Mouse (Mus musculus) embryonic facial prominence, embryonic 15.5 days (tissue): ENCODE data around the gene Il25. TPM values are rescaled to one million over a fixed set of nuclear protein-coding genes. Genes with fewer than 3 reads are reported as not detected.
"Not testable (repeated sequence)": the region's sequence is repeated elsewhere in the genome, so short reads cannot be mapped to it uniquely, and the experiment has no call there.

ENCODE experiments used
- ATAC-seq: fragments of 200-750 bp; cut with Nextera tagmentation; 2 replicates; pipeline ENCODE4 v1.8.0; 2017; ENCODE audit warnings: low read depth, moderate TSS enrichment; ENCODE audit not compliant: insufficient number of reproducible peaks, low FRiP score, low TSS enrichment
- H3K27ac ChIP-seq: fragments of 300-500 bp; sonication (generic); replicated peaks from 2 replicates; pipeline ENCODE4 v1.5.1; 2015; ENCODE audit warnings: mild to moderate bottlenecking, inconsistent platforms
- H3K27me3 ChIP-seq: fragments of 300-500 bp; sonication (generic); 2 replicates; pipeline ENCODE4 v1.6.1; 2015; ENCODE audit warnings: inconsistent platforms
- H3K36me3 ChIP-seq: fragments of 300-500 bp; sonication (generic); 2 replicates; pipeline ENCODE4 v1.6.1; 2015; ENCODE audit warnings: mild to moderate bottlenecking, inconsistent platforms
- H3K4me1 ChIP-seq: fragments of 300-500 bp; sonication (generic); 2 replicates; pipeline ENCODE4 v1.6.1; 2015; ENCODE audit warnings: inconsistent platforms
- H3K4me2 ChIP-seq: fragments of 300-500 bp; sonication (generic); replicated peaks from 2 replicates; pipeline ENCODE4 v1.6.1; 2015; ENCODE audit warnings: mild to moderate bottlenecking, inconsistent platforms
- H3K4me3 ChIP-seq: fragments of 300-500 bp; sonication (generic); replicated peaks from 2 replicates; pipeline ENCODE4 v1.5.1; 2015; ENCODE audit warnings: mild to moderate bottlenecking, inconsistent platforms
- H3K9ac ChIP-seq: fragments of 300-500 bp; sonication (generic); 2 replicates; pipeline ENCODE4 v1.6.1; 2015; ENCODE audit warnings: inconsistent platforms
- H3K9me3 ChIP-seq: fragments of 300-500 bp; sonication (generic); replicated peaks from 2 replicates; pipeline ENCODE4 v1.6.1; 2016; ENCODE audit warnings: inconsistent platforms
- WGBS: fragments of 180-500 bp; shearing (Covaris S2); methylation state at CpG from one replicate; pipeline ENCODE4 v1.1.7; 2015; 5-methylcytosine and 5-hydroxymethylcytosine counted together
- polyA plus RNA-seq: library from polyadenylated mRNA; unstranded; fragments of >200 nt; fragmentation: Nextera tagmentation; extraction: Ambion mirVana; gene quantifications from 2 replicates; pipeline ENCODE4 v1.2.1, GENCODE M21; 2015

Gene Il25
- polyA plus RNA-seq, 1 experiment from 2014 or later, result 0.47 TPM

DNA sequence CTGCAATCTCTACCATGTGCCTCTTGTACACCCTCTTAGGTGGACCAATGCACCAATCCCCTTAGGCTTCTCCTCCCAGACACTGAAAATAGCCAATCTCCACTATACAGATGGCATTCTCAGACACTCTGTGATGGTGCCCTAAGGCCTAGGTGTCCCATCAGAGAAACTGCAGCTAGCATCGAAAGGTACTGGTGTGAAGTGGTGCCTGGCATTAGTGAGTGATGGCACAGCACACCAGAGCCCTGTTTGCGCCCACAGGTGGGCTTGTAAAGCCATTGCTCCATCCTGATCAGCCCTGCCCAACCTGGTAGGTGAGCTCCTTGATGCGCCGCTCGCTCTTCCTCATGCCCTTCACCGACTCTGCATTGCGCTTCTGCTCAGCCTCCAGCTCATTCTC lies 11.5 kb downstream of the Il25 start:
- H3K9ac ChIP-seq, result no peak overlapping the region
- H3K36me3 ChIP-seq, result no peaks in the 10 kb centered on the region
- 0 out of 2 replicates have a peak, but pooled peaks cover 3% of the 10 kb centered on the region for H3K4me1 ChIP-seq
- no peak overlapping the region for H3K27ac ChIP-seq
- no peak overlapping the region for H3K4me3 ChIP-seq
- 95% methylated on average over 7 of the region's 7 CpGs for WGBS
- no peak overlapping the region for H3K4me2 ChIP-seq
- H3K27me3 ChIP-seq, result no peaks in the 10 kb centered on the region
- H3K9me3 ChIP-seq, result no peaks in the 10 kb centered on the region
- ATAC-seq, result no peak

DNA sequence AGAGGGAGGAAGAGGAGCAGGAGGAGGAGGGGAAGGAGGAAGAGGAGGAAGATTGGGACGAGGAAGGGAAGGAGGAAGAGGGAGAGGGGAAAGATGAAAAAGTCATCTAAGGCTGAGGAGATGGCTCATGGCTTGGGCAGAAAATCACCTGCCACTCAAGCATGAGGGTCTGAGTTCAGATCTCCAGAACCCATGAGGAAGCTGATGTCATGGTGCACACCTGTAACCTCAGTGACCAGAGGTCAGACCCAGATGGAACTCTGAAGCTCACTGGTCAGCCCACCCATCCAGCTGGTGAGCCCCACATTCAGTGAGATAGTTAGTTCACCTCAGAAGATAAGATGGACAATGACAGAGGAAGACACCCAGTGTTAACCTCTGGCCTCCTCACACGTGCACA lies 12.4 kb downstream of the Il25 start:
- Histone ChIP-seq H3K4me1 (0 out of 2 replicates have a peak, but pooled peaks cover 3% of the 10 kb centered on the region), H3K36me3 (no peaks in the 10 kb centered on the region), H3K9ac (no peak overlapping the region), H3K9me3 (no peaks in the 10 kb centered on the region), H3K27ac (no peak overlapping the region), H3K27me3 (no peaks in the 10 kb centered on the region), H3K4me3 (no peak overlapping the region), H3K4me2 (no peak overlapping the region)
- ATAC-seq, result no peak
- 79% methylated on average over 2 of the region's 2 CpGs for WGBS

DNA sequence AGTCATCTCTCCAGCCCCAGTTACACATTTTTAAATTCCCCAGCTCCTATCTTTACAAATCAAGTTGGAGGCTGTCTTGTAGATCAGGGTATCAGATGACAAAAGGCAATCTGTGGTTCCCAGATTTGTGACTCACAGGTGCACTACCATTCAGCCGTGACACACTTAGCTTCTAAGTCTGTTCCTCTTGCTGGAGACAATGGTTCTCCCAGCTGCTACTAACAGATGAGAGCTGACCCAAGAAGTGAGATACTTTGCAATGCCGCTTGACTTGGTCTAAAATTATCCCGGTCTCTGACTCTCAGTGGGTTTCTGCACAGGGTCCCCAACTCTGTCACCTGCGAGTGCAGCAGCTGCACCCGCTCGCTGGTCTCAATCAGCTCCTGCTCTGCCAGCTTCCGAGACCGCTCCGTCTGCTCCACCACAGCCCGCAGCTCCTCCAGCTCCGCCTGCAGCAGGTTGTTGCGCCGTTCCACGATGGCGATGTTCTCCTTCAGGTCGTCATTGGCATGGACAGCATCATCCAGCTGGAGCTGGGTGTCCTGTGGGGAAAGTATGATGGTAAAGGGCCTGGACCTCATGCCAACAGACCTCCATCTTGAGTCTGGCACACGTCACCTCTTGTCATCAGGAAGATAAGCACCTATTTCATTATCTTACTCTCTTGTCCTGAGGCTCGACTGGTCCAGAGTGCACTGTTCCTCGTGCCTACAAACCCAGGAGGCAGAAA lies 13.6 kb downstream of the Il25 start:
- Histone ChIP-seq H3K9me3 (no peaks in the 10 kb centered on the region), H3K9ac (no peak overlapping the region), H3K27me3 (no peaks in the 10 kb centered on the region), H3K36me3 (no peaks in the 10 kb centered on the region), H3K27ac (no peak overlapping the region), H3K4me2 (no peak overlapping the region), H3K4me1 (0 out of 2 replicates have a peak, but pooled peaks cover 3% of the 10 kb centered on the region), H3K4me3 (no peak overlapping the region)
- 79% methylated on average over 19 of the region's 19 CpGs for WGBS
- peak; percentile 6; the same call in 1 of the 2 replicates for ATAC-seq

DNA sequence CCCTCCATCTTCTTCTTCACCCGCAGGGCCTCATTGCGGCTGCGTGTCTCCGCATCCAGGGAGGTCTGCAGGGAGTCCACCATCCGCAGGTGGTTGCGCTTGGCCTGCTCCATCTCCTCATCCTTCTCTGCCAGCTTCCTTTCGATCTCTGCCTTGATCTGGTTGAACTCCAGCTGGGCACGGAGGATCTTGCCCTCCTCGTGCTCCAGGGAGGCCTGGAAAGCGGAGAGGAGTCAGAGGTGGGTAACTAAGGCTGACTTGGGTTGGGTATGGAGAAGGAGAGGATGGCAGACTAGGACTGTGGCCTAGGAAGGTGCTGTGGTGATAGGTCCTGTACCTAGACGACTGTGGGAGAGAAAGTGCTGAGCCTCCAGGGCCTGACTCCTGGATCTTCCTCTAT lies 14.5 kb downstream of the Il25 start:
- not testable (repeated sequence) for H3K4me1 ChIP-seq, ATAC-seq, H3K9me3 ChIP-seq, H3K27me3 ChIP-seq, H3K9ac ChIP-seq, H3K4me3 ChIP-seq, H3K4me2 ChIP-seq, H3K27ac ChIP-seq, H3K36me3 ChIP-seq
- WGBS, result 80% methylated on average over 7 of the region's 11 CpGs

DNA sequence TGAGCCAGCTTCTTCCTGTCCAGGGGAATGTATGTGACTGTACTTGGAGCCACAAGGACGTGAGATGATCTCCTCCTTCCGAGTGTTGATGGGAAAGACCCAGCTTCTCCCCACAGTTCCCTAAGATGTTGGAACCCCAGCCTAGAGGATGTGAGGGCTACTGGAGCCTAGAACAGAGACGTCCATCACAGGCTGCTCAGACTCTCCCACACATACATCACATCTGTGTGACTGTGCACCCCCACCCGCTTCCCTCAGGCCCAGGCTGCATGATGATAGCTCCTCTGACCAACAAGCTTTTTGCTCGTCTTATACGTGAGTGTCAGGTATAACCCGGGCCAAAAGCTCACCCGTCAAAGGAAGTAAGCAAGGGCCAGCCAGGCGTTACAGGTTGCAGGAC lies 16.3 kb downstream of the Il25 start:
- H3K4me1 ChIP-seq, result no peaks in the 10 kb centered on the region
- H3K36me3 ChIP-seq, result no peaks in the 10 kb centered on the region
- no peak overlapping the region for H3K4me3 ChIP-seq
- WGBS, result 81% methylated on average over 9 of the region's 9 CpGs
- no peak overlapping the region for H3K4me2 ChIP-seq
- no peaks in the 10 kb centered on the region for H3K27me3 ChIP-seq
- H3K27ac ChIP-seq, result no peak overlapping the region
- H3K9ac ChIP-seq, result no peak overlapping the region
- no peaks in the 10 kb centered on the region for H3K9me3 ChIP-seq
- ATAC-seq, result no peak

DNA sequence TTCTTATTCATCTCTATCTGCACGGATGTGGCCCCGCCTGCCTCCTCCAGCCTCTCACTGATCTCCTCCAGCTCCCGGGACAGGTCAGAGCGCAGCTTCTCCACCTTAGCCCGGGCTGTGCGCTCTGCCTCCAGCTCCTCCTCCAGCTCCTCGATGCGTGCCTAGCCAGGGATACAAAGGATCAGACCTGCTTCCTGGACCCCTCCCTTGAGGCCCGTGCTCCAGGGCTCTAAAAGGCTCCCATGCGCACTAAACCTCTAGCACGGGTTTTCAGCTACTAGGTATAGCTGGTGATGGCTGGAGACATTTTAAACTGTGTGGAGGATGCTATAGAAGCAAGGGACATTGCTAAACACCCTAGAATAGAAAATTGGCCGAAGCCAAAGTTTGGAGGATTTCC lies 18.0 kb downstream of the Il25 start:
- H3K4me2 ChIP-seq, result no peak overlapping the region
- no peaks in the 10 kb centered on the region for H3K36me3 ChIP-seq
- no peaks in the 10 kb centered on the region for H3K9me3 ChIP-seq
- no peak overlapping the region for H3K9ac ChIP-seq
- 63% methylated on average over 12 of the region's 12 CpGs for WGBS
- no peak for ATAC-seq
- H3K27ac ChIP-seq, result no peak overlapping the region
- no peaks in the 10 kb centered on the region for H3K4me1 ChIP-seq
- H3K4me3 ChIP-seq, result no peak overlapping the region
- no peaks in the 10 kb centered on the region for H3K27me3 ChIP-seq

DNA sequence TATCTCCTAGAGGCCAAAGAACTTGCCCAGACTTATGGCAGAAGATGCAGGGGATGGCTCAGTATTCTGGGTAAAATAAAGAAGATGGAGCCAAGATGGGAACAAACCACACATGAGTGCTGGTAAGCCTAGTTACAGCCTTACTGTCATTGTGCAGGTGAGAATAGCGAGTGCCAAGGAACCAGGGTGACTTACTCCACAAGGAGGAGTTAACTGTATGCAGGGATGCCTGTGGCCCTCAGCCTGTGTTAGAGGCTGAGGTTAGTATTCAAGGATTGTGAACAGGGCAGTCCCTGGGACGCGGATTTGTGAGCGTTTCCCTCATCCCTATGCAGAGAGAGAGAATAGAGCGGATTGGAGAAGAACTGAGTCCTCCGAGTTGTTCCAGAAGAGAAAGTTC lies 19.1 kb downstream of the Il25 start:
- no peaks in the 10 kb centered on the region for H3K9me3 ChIP-seq

DNA sequence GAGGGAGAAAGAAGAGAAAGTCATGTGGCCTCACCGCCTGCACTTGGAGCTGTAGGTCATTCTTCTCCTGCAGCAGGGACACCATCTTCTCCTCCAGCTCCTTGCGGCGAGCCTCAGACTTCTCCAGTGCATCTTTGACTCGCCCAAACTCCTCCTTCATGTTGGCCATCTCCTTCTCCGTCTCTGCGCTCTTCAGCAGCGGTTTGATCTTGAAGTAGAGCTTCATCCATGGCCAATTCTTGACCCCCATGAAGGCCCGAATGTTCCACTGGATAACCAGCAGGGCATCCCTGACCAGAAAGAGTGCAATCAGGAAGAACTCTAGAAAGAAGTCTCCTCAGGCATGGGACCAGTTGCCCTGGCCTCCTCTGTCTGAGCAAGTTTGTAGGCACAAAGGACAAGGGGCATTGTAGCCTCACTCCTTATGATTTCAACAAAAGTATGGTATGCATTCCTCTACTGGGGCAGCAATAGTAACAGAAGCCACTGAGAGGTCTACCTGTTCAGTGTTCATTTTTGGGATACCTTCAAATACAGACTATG lies 21.2 kb downstream of the Il25 start:
- Histone ChIP-seq H3K9me3 (no peaks in the 10 kb centered on the region), H3K4me1 (no peaks in the 10 kb centered on the region), H3K4me2 (no peak overlapping the region), H3K27me3 (no peaks in the 10 kb centered on the region), H3K27ac (no peak overlapping the region), H3K9ac (no peak overlapping the region), H3K36me3 (no peaks in the 10 kb centered on the region), H3K4me3 (no peak overlapping the region)
- no peak for ATAC-seq
- WGBS, result 94% methylated on average over 8 of the region's 8 CpGs

More for the DNA sequence above, 19.1 kb downstream of the Il25 start:
- H3K4me3 ChIP-seq, result no peak overlapping the region
- no peak for ATAC-seq
- no peak overlapping the region for H3K27ac ChIP-seq
- no peaks in the 10 kb centered on the region for H3K36me3 ChIP-seq
- H3K4me2 ChIP-seq, result no peak overlapping the region
- 92% methylated on average over 6 of the region's 6 CpGs for WGBS
- no peaks in the 10 kb centered on the region for H3K27me3 ChIP-seq
- no peak overlapping the region for H3K9ac ChIP-seq
- H3K4me1 ChIP-seq, result no peaks in the 10 kb centered on the region

DNA sequence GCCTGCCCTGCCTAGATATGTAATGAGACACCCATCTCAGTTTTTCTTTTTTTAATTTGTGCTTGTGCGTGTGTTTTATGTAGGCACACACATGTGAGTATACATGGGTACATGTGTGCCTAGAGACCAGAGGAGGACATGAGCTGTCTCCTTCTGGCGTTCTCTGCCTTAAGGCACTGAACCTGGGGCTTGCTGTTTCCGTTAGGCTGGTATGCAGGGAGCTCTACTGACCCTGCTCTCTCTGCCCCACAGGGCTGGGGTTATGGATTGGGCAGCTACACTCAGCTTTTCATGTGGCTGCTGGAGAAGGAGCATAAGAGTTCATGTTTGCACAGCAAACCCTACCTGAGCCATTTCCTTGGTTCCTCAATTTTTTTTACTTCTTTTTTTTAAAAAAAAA lies 22.0 kb downstream of the Il25 start:
- no peak for ATAC-seq
- Histone ChIP-seq H3K9ac (no peak overlapping the region), H3K4me1 (no peaks in the 10 kb centered on the region), H3K9me3 (no peaks in the 10 kb centered on the region), H3K4me2 (no peak overlapping the region), H3K27ac (no peak overlapping the region), H3K36me3 (no peaks in the 10 kb centered on the region), H3K4me3 (no peak overlapping the region), H3K27me3 (no peaks in the 10 kb centered on the region)
- WGBS, result 62% methylated on average over 3 of the region's 3 CpGs

DNA sequence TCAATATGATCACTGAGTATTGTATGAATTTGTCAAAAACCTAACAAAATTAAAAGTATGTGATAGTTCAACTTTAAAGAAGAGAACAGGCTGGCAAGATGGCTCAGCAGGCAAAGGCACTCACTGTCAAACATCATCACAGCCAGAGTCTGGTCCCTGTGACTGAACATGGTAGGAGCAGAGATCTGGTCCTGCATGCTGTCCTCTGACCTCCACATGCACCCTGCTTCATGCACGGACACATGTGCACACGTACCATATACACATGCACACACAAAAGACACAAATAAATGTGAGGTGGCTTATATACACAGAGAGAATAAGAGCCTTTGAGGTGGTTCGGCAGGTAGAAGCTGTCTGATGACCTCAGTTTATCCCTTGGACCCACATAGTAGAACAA lies 23.0 kb downstream of the Il25 start:
- Histone ChIP-seq H3K36me3 (no peaks in the 10 kb centered on the region), H3K27ac (no peak overlapping the region), H3K27me3 (no peaks in the 10 kb centered on the region), H3K9ac (no peak overlapping the region), H3K9me3 (no peaks in the 10 kb centered on the region), H3K4me1 (no peaks in the 10 kb centered on the region), H3K4me3 (no peak overlapping the region), H3K4me2 (no peak overlapping the region)
- no peak for ATAC-seq
- WGBS, result 87% methylated on average over 3 of the region's 3 CpGs

DNA sequence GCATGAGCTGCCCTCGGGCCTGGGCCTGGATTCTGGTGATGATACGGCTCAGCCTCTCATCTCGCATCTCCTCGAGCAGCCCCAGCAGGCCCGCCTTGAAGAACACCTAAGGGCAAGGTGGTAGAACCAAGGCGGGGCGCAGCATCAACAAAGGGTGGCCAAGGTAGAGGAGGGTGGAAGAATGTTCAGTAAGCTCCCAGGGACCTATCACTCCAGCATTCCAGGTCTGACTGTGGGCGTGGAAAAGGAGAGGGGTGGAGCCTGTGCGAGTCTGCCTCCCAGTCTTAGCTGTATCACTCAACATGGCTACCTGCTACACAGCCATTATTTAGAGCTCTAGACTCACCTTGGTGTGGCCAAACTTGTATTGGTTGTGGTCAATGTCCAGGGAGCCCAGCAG lies 24.0 kb downstream of the Il25 start:
- Histone ChIP-seq H3K9ac (no peak overlapping the region), H3K9me3 (no peaks in the 10 kb centered on the region), H3K36me3 (no peaks in the 10 kb centered on the region), H3K27me3 (no peaks in the 10 kb centered on the region), H3K4me2 (no peak overlapping the region), H3K27ac (no peak overlapping the region), H3K4me1 (no peaks in the 10 kb centered on the region), H3K4me3 (no peak overlapping the region)
- no peak for ATAC-seq
- WGBS, result 84% methylated on average over 9 of the region's 9 CpGs

DNA sequence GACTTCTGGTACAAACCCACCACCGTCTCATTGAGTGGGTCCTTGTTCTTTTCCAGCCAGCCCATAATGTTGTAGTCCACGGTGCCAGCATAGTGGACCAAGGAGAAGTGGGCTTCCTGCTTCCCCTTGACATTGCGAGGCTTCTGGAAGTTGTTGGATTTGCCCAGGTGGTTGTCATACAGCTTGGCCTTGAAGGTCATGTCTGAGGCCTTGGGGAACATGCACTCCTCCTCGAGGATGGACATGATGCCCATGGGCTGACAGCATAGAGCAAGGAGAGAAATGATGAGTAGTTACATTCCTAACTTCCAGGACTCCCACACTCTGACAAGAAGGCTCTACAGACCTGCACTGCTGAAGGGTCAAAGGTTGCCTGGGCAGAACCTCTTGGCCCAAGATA lies 26.0 kb downstream of the Il25 start:
- Histone ChIP-seq H3K27ac (no peak overlapping the region), H3K4me2 (no peak overlapping the region), H3K9ac (no peak overlapping the region), H3K4me3 (no peak overlapping the region), H3K36me3 (no peaks in the 10 kb centered on the region), H3K4me1 (no peaks in the 10 kb centered on the region), H3K9me3 (no peaks in the 10 kb centered on the region), H3K27me3 (no peaks in the 10 kb centered on the region)
- ATAC-seq, result no peak
- 75% methylated on average over 4 of the region's 4 CpGs for WGBS
